Mouse (Mus musculus) layer of hippocampus, adult 2 months (tissue): ENCODE results near the gene Clec4n. TPM values are rescaled to one million over a fixed set of nuclear protein-coding genes. Genes with fewer than 3 reads are reported as not detected.
"Not testable (repeated sequence)": the region's sequence is repeated elsewhere in the genome, so short reads cannot be mapped to it uniquely, and the experiment has no call there.

ENCODE experiments used
- DNase-seq, 2 experiments: peaks; one replicate each; pipeline ENCODE4 v3.0.0; 2022; ENCODE audit warnings: low spot score in 2 of 2
- H3K27ac ChIP-seq: fragments of 200-600 bp; 2 replicates; pipeline ENCODE4 v1.8.1; 2022
- H3K4me3 ChIP-seq: fragments of 200-600 bp; 2 replicates; pipeline ENCODE4 v1.8.1; 2022; ENCODE audit warnings: mild to moderate bottlenecking
- CTCF ChIP-seq: fragments of 200-600 bp; conservative IDR thresholded peaks from 2 replicates; pipeline ENCODE4 v1.8.1; 2022; ENCODE audit warnings: antibody characterized with exemption, mild to moderate bottlenecking, moderate library complexity
- total RNA-seq, 2 experiments: library from RNA; stranded (reverse); gene quantifications; 2 replicates each; pipeline ENCODE4 v1.2.3; 2021

The Clec4n gene
- total RNA-seq, 2 experiments from 2014 or later, result not detected

DNA sequence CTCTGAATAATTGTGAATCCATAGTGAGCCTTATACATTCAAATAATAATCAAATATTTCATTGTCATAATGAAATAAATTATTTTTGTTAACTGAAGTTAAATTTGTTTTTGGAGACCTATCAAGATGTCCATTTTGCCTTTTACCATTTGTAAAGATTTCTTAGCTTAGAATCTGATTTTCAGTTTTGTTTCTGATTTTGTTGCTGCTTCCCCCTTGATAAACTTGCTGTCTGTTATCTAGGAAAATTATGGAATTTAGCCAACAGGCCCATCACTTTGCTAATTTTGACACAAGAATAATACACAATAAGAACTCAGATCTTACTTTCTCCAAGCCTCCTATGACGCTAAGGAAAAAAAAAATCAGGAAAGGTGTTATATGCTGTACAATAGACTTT is 31.2 kb downstream of the Clec4n start:
- Histone ChIP-seq H3K4me3 (no peak overlapping the region), H3K27ac (no peak overlapping the region)
- no peak for DNase-seq
- TF ChIP-seq CTCF, result no peak

DNA sequence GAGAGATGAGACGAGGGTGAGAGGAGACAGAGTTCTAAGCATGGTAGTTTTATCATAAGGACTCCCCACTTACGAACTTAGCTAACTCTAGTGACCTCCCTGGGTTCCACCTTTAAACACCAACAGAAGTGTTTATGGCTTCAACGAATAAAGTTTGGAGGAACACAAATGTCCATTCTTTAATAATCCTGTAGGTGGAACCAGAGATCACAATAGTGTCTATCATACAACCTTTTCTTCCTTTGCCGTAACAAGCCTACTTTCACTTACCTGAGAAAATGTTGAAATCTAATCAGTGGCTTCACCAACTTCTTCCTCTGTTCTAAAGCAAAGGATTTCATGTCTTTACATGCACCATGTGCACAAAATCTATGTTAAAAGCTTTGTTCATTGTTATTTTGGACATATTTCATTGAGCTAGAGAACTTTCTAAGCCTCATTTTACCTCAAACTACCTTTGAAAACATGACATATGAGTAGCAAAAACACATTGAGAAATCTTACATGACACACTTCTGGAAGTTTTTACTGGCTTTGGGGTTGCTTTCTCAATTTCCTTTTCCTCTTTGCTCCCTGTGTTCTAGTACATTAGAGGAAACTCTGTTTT is 32.0 kb downstream of the Clec4n start, which contains the start of gene Clec4d:
Clec4d (plus strand) TSS at position 557 of the 607 bp plus-strand sequence.
- Histone ChIP-seq H3K27ac (no peak within 1 kb of the TSS), H3K4me3 (no peak within 1 kb of the TSS)
- DNase-seq, result no peak
- TF ChIP-seq CTCF, result peak; percentile 62

GRCm38 (mm10) chr6:123264194-123264593 is 34.6 kb downstream of the Clec4n start:
- Histone ChIP-seq H3K4me3 (no peak overlapping the region), H3K27ac (no peak overlapping the region)
- no peak for TF ChIP-seq CTCF
- no peak for DNase-seq

- DNase-seq, result no peak
- no peak overlapping the region for H3K27ac ChIP-seq
- TF ChIP-seq CTCF, result no peak
- H3K4me3 ChIP-seq, result no peak overlapping the region
These were observed 36.2 kb downstream of the Clec4n start for GRCm38 (mm10) chr6:123265809-123266208.

GRCm38 (mm10) chr6:123266945-123267344 is 37.3 kb downstream of the Clec4n start:
- Histone ChIP-seq H3K27ac (no peak overlapping the region), H3K4me3 (no peak overlapping the region)
- no peak for DNase-seq
- TF ChIP-seq CTCF, result no peak

DNA sequence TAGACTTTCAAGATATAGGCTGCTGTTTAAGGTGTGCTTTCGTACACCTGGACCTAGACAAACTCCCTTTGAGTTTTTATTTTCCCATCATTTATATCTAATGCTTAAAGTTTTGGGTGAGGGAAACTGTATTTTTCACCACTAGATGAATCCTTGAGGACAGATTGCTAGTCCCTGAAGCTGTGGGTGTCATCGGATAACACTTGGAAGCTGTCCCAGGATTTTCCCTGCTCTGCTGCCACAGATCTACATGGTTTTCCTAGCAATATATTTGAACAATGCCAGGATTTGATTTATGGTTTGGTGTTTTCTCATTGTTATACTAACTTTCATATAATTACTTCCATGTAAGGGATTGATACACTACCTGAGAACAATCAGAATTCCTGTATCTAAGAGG is 49.8 kb downstream of the Clec4n start:
- no peak overlapping the region for H3K27ac ChIP-seq
- peak; percentile 17 to 39 for DNase-seq
- no peak overlapping the region for H3K4me3 ChIP-seq
- TF ChIP-seq CTCF, result no peak

DNA sequence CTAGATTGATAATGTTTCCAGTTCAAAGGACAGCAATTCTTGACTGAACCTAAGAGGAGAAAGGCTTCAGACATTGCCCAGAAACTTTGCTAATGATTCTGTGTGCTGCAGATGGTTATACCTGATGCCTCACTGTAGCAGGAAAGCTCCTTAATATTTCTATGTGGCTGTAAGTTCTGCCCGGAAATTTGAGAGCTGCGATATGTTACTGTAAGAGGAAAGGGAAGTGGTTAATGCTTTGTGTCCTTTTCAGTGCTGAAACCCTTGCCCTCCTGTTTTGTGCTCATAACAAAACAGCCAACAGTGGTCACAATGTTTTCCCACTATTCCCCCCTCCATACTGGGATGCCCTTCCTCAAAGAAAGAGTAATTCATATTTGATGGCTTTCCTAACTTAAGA is 56.7 kb downstream of the Clec4n start:
- DNase-seq, result no peak
- H3K4me3 ChIP-seq, result no peak overlapping the region
- no peak for TF ChIP-seq CTCF
- H3K27ac ChIP-seq, result no peak overlapping the region

DNA sequence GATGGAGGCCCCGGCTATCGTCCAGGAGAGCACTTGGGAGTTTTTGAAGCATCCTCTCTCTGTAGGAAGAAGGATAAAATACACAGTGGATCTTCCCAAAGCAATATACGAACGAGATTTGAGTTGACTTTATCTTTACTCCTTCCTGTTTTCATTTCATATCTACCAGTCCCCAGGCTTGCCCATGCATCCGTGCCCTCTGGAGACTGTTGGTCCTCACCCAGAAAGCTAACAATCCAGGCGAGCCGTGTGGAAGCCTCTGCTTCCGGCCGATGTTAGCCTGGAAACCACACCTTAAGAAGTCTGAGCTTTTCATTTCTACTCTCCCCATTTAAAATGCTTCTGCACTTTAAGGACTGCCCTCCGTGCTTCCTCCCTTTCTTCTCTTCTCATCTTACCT is 59.3 kb downstream of the Clec4n start:
- Histone ChIP-seq H3K27ac (no peak overlapping the region), H3K4me3 (no peak overlapping the region)
- no peak for TF ChIP-seq CTCF
- DNase-seq, result no peak

DNA sequence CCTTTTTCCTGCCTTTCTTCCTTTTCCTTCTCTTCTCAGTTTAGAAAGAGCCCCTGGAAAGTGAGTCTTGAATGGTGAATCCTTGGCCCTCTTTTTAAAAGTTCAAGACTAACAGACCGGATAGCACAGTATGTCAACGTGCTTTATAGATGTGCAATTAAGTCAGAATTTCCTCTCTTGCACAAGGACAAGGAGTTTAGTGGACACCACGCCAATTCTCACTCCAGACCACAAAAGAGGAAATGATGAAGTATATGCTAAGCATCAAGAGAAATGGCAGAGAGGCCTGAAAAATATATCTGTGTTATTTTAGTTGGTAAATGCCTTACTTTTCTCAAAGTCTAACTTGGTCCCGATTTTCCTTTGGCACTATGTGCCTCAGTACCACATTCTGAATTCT is 60.1 kb downstream of the Clec4n start, which contains the start of gene Clec4e:
Clec4e (minus strand) TSS at position 118 of the 400 bp plus-strand sequence.
- DNase-seq, result no peak
- Histone ChIP-seq H3K4me3 (no peak within 1 kb of the TSS), H3K27ac (no peak within 1 kb of the TSS)
- TF ChIP-seq CTCF, result no peak

GRCm38 (mm10) chr6:123292751-123293400 is 63.2 kb downstream of the Clec4n start:
- no peak for TF ChIP-seq CTCF
- no peak for DNase-seq
- no peak overlapping the region for H3K27ac ChIP-seq
- no peak overlapping the region for H3K4me3 ChIP-seq

GRCm38 (mm10) chr6:123293509-123293908 is 63.9 kb downstream of the Clec4n start:
- not testable (repeated sequence) for H3K4me3 ChIP-seq, H3K27ac ChIP-seq, DNase-seq

Other genes with a start within 250 kb of the Clec4n start
- gene Clec4a4, start 239.5 kb upstream of the Clec4n start, total RNA-seq, result not detected
- gene Clec4b1, start 179.9 kb upstream of the Clec4n start, total RNA-seq, result not detected
- gene Clec4a2, start 123.4 kb upstream of the Clec4n start, total RNA-seq, result 1 to 10 TPM; 1.1 to 2.8 TPM
- gene Clec4b2, start 57.0 kb upstream of the Clec4n start, total RNA-seq, result not detected
- gene Clec4d, start 32.3 kb downstream of the Clec4n start, total RNA-seq, result not detected
- not detected for gene Clec4e, start 60.0 kb downstream of the Clec4n start, total RNA-seq
- not detected for gene Vmn2r19, start 78.5 kb downstream of the Clec4n start, total RNA-seq
- not detected for gene Vmn2r20, start 188.3 kb downstream of the Clec4n start, total RNA-seq